Mouse (Mus musculus) intestine, embryonic 16.5 days (tissue): ENCODE data around the gene Wwc1. TPM values are rescaled to one million over a fixed set of nuclear protein-coding genes. Genes with fewer than 3 reads are reported as not detected.

Experiments used
- ATAC-seq: fragments of 200-750 bp; cut with Nextera tagmentation; 2 replicates; pipeline ENCODE4 v1.8.0; 2017; ENCODE audit warnings: moderate TSS enrichment, moderate library complexity
- H3K27ac ChIP-seq: fragments of 300-500 bp; sonication (generic); 2 replicates; pipeline ENCODE4 v1.5.1; 2014; ENCODE audit warnings: mild to moderate bottlenecking, low read length
- H3K27me3 ChIP-seq: fragments of 300-500 bp; sonication (generic); replicated peaks from 2 replicates; pipeline ENCODE4 v1.6.1; 2014; ENCODE audit warnings: low read length, control low read depth, mixed read lengths; ENCODE audit not compliant: control insufficient read depth, insufficient read depth
- H3K36me3 ChIP-seq: fragments of 300-500 bp; sonication (generic); 2 replicates; pipeline ENCODE4 v1.6.1; 2014; ENCODE audit warnings: low read length, control low read depth; ENCODE audit not compliant: control insufficient read depth, insufficient read depth
- H3K4me1 ChIP-seq: fragments of 300-500 bp; sonication (generic); 2 replicates; pipeline ENCODE4 v1.6.1; 2014; ENCODE audit warnings: low read length, control low read depth, mixed read lengths; ENCODE audit not compliant: control insufficient read depth, insufficient read depth
- H3K4me2 ChIP-seq: fragments of 300-500 bp; sonication (generic); 2 replicates; pipeline ENCODE4 v1.6.1; 2014; ENCODE audit warnings: low read depth, low read length, control low read depth
- H3K4me3 ChIP-seq: fragments of 300-500 bp; sonication (generic); 2 replicates; pipeline ENCODE4 v1.5.1; 2014; ENCODE audit warnings: mild to moderate bottlenecking, low read length
- H3K9ac ChIP-seq: fragments of 300-500 bp; sonication (generic); 2 replicates; pipeline ENCODE4 v1.6.1; 2014; ENCODE audit warnings: low read depth, low read length
- H3K9me3 ChIP-seq: fragments of 300-500 bp; sonication (generic); 2 replicates; pipeline ENCODE4 v1.6.1; 2016; ENCODE audit warnings: low read length, control low read depth; ENCODE audit not compliant: control insufficient read depth
- WGBS: fragments of 180-500 bp; shearing (Covaris S2); extraction: QIAGEN DNeasy Blood & Tissue Kit; methylation state at CpG from one replicate; pipeline ENCODE4 v1.1.7; 2014; 5-methylcytosine and 5-hydroxymethylcytosine counted together
- polyA plus RNA-seq: library from polyadenylated mRNA; unstranded; fragments of >200 nt; fragmentation: Nextera tagmentation; extraction: Ambion mirVana; gene quantifications from 2 replicates; pipeline ENCODE4 v1.2.1, GENCODE M21; 2015

Wwc1 gene
- polyA plus RNA-seq, 1 experiment from 2014 or later, result 9.0 TPM

- H3K4me3 ChIP-seq, result no peak overlapping the region
- WGBS, result 70% methylated on average over 6 of the region's 6 CpGs
- H3K9ac ChIP-seq, result no peak overlapping the region
- no peak for ATAC-seq
- no peaks in the 10 kb centered on the region for H3K27me3 ChIP-seq
- H3K4me2 ChIP-seq, result no peak overlapping the region
- no peaks in the 10 kb centered on the region for H3K9me3 ChIP-seq
- no peak overlapping the region for H3K27ac ChIP-seq
- H3K36me3 ChIP-seq, result no peaks in the 10 kb centered on the region
- H3K4me1 ChIP-seq, result peaks cover 16% of the 10 kb centered on the region
Measured at GRCm38 (mm10) chr11:35930511-35931060, 49.7 kb downstream of the Wwc1 start.

- no peak for ATAC-seq
- no peaks in the 10 kb centered on the region for H3K9me3 ChIP-seq
Measured at GRCm38 (mm10) chr11:35928453-35928852, 51.9 kb downstream of the Wwc1 start.

GRCm38 (mm10) chr11:35927309-35927708, 53.0 kb downstream of the Wwc1 start:
- no peak overlapping the region for H3K9ac ChIP-seq

More at GRCm38 (mm10) chr11:35928453-35928852, 51.9 kb downstream of the Wwc1 start:
- Histone ChIP-seq H3K9ac (no peak overlapping the region), H3K36me3 (no peaks in the 10 kb centered on the region), H3K4me1 (peaks cover 27% of the 10 kb centered on the region), H3K4me2 (no peak overlapping the region), H3K27me3 (no peaks in the 10 kb centered on the region), H3K27ac (no peak overlapping the region), H3K4me3 (no peak overlapping the region)
- 92% methylated on average over 12 of the region's 12 CpGs for WGBS

GRCm38 (mm10) chr11:35925592-35925991, 54.7 kb downstream of the Wwc1 start:
- peak overlapping the region; percentile 38; the same call in 1 of the 2 replicates for H3K4me2 ChIP-seq

More at GRCm38 (mm10) chr11:35927309-35927708, 53.0 kb downstream of the Wwc1 start:
- H3K4me3 ChIP-seq, result no peak overlapping the region
- 76% methylated on average over 14 of the region's 14 CpGs for WGBS
- H3K27me3 ChIP-seq, result no peaks in the 10 kb centered on the region
- H3K4me2 ChIP-seq, result no peak overlapping the region
- no peak overlapping the region for H3K27ac ChIP-seq
- no peak for ATAC-seq
- no peaks in the 10 kb centered on the region for H3K36me3 ChIP-seq
- H3K9me3 ChIP-seq, result no peaks in the 10 kb centered on the region
- peaks cover 32% of the 10 kb centered on the region for H3K4me1 ChIP-seq

GRCm38 (mm10) chr11:35922205-35922873, 58.0 kb downstream of the Wwc1 start:
- Histone ChIP-seq H3K4me3 (no peak overlapping the region), H3K4me1 (peaks cover 48% of the 10 kb centered on the region), H3K27me3 (no peaks in the 10 kb centered on the region), H3K27ac (peak overlapping the region; percentile 29), H3K36me3 (no peaks in the 10 kb centered on the region), H3K9me3 (no peaks in the 10 kb centered on the region), H3K9ac (0 out of 2 replicates have a peak overlapping the region, but pooled peaks have one; percentile 30), H3K4me2 (peak overlapping the region; percentile 28; the same call in 1 of the 2 replicates)
- 22% methylated on average over 12 of the region's 12 CpGs for WGBS
- ATAC-seq, result peak; percentile 15

More at GRCm38 (mm10) chr11:35925592-35925991, 54.7 kb downstream of the Wwc1 start:
- Histone ChIP-seq H3K27ac (peak overlapping the region; percentile 66), H3K9ac (no peak overlapping the region), H3K4me1 (peaks cover 36% of the 10 kb centered on the region), H3K27me3 (no peaks in the 10 kb centered on the region), H3K9me3 (no peaks in the 10 kb centered on the region), H3K36me3 (no peaks in the 10 kb centered on the region), H3K4me3 (no peak overlapping the region)
- peak; percentile 88 for ATAC-seq
- 52% methylated on average over 7 of the region's 7 CpGs for WGBS

- 86% methylated on average over 5 of the region's 5 CpGs for WGBS
- H3K9ac ChIP-seq, result no peak overlapping the region
- no peak overlapping the region for H3K4me2 ChIP-seq
- H3K9me3 ChIP-seq, result no peaks in the 10 kb centered on the region
- no peak for ATAC-seq
- H3K27me3 ChIP-seq, result no peaks in the 10 kb centered on the region
- H3K36me3 ChIP-seq, result no peaks in the 10 kb centered on the region
- no peak overlapping the region for H3K4me3 ChIP-seq
- H3K27ac ChIP-seq, result no peak overlapping the region
- peaks cover 58% of the 10 kb centered on the region for H3K4me1 ChIP-seq
Measured at GRCm38 (mm10) chr11:35920776-35921175, 59.6 kb downstream of the Wwc1 start.

- Histone ChIP-seq H3K4me2 (no peak overlapping the region), H3K36me3 (no peaks in the 10 kb centered on the region), H3K9ac (no peak overlapping the region), H3K27me3 (no peaks in the 10 kb centered on the region), H3K27ac (peak overlapping the region; percentile 11; the same call in 1 of the 2 replicates), H3K4me3 (no peak overlapping the region), H3K9me3 (no peaks in the 10 kb centered on the region), H3K4me1 (peaks cover 63% of the 10 kb centered on the region)
- ATAC-seq, result no peak
- WGBS, result 61% methylated on average over 9 of the region's 9 CpGs
Measured at GRCm38 (mm10) chr11:35919856-35920503, 60.3 kb downstream of the Wwc1 start.

GRCm38 (mm10) chr11:35919383-35919782, 60.9 kb downstream of the Wwc1 start:
- Histone ChIP-seq H3K27me3 (no peaks in the 10 kb centered on the region), H3K27ac (no peak overlapping the region), H3K4me2 (no peak overlapping the region), H3K4me1 (peaks cover 57% of the 10 kb centered on the region), H3K4me3 (no peak overlapping the region), H3K9ac (no peak overlapping the region), H3K9me3 (no peaks in the 10 kb centered on the region), H3K36me3 (no peaks in the 10 kb centered on the region)
- 65% methylated on average over 2 of the region's 2 CpGs for WGBS
- no peak for ATAC-seq

- WGBS, result 69% methylated on average over 8 of the region's 8 CpGs
- H3K9me3 ChIP-seq, result no peaks in the 10 kb centered on the region
- peak overlapping the region; percentile 76 for H3K27ac ChIP-seq
- peak; percentile 75 for ATAC-seq
- peaks cover 36% of the 10 kb centered on the region for H3K4me1 ChIP-seq
- no peak overlapping the region; the same call in 1 of the 2 replicates for H3K4me2 ChIP-seq
- no peaks in the 10 kb centered on the region for H3K27me3 ChIP-seq
- H3K9ac ChIP-seq, result no peak overlapping the region
- no peaks in the 10 kb centered on the region for H3K36me3 ChIP-seq
- no peak overlapping the region for H3K4me3 ChIP-seq
Measured at GRCm38 (mm10) chr11:35916466-35917185, 63.7 kb downstream of the Wwc1 start.
